Mouse (Mus musculus) hindbrain, embryonic 14.5 days (tissue): ENCODE measurements around the gene Tbx15. TPM values are rescaled to one million over a fixed set of nuclear protein-coding genes. Genes with fewer than 3 reads are reported as not detected.
"Not testable (repeated sequence)": the region's sequence is repeated elsewhere in the genome, so short reads cannot be mapped to it uniquely, and the experiment has no call there.

ENCODE experiments used
- ATAC-seq: fragments of 200-750 bp; cut with Nextera tagmentation; 2 replicates; pipeline ENCODE4 v1.8.0; 2017; ENCODE audit warnings: moderate number of reproducible peaks, mild to moderate bottlenecking, moderate TSS enrichment, moderate library complexity; ENCODE audit not compliant: low FRiP score
- DNase-seq: peaks from one replicate; pipeline ENCODE4 v3.0.0-alpha.2; 2015; ENCODE audit warnings: low spot score
- H3K27ac ChIP-seq: fragments of 300-500 bp; sonication (generic); 2 replicates; pipeline ENCODE4 v1.5.1; 2014; ENCODE audit warnings: mild to moderate bottlenecking, moderate library complexity
- H3K27me3 ChIP-seq: fragments of 300-500 bp; sonication (generic); 2 replicates; pipeline ENCODE4 v1.6.1; 2014; ENCODE audit warnings: mild to moderate bottlenecking, low read length, mixed read lengths; ENCODE audit not compliant: control insufficient read depth, insufficient read depth
- H3K36me3 ChIP-seq: fragments of 300-500 bp; sonication (generic); replicated peaks from 2 replicates; pipeline ENCODE4 v1.6.1; 2014; ENCODE audit not compliant: control insufficient read depth, insufficient read depth
- H3K4me1 ChIP-seq: fragments of 300-500 bp; sonication (generic); replicated peaks from 2 replicates; pipeline ENCODE4 v1.6.1; 2014; ENCODE audit warnings: antibody characterized with exemption, low read length, mixed read lengths; ENCODE audit not compliant: control insufficient read depth, insufficient read depth
- H3K4me2 ChIP-seq: fragments of 300-500 bp; sonication (generic); replicated peaks from 2 replicates; pipeline ENCODE4 v1.6.1; 2014; ENCODE audit warnings: mild to moderate bottlenecking, moderate library complexity
- H3K4me3 ChIP-seq: fragments of 300-500 bp; sonication (generic); replicated peaks from 2 replicates; pipeline ENCODE4 v1.5.1; 2014; ENCODE audit warnings: mild to moderate bottlenecking, low read length
- H3K9ac ChIP-seq: fragments of 300-500 bp; sonication (generic); 2 replicates; pipeline ENCODE4 v1.6.1; 2014
- H3K9me3 ChIP-seq: fragments of 300-500 bp; sonication (generic); 2 replicates; pipeline ENCODE4 v1.6.1; 2016; ENCODE audit warnings: low read length; ENCODE audit not compliant: control insufficient read depth
- WGBS: fragments of 180-500 bp; shearing (Covaris S2); extraction: QIAGEN DNeasy Blood & Tissue Kit; methylation state at CpG from one replicate; pipeline ENCODE4 v1.1.7; 2014; 5-methylcytosine and 5-hydroxymethylcytosine counted together
- polyA plus RNA-seq: library from polyadenylated mRNA; unstranded; fragments of >200 nt; fragmentation: Nextera tagmentation; extraction: Ambion mirVana; gene quantifications from 2 replicates; pipeline ENCODE4 v1.2.1, GENCODE M21; 2014

Gene Tbx15
- polyA plus RNA-seq, 1 experiment from 2014 or later = 0.32 TPM

DNA sequence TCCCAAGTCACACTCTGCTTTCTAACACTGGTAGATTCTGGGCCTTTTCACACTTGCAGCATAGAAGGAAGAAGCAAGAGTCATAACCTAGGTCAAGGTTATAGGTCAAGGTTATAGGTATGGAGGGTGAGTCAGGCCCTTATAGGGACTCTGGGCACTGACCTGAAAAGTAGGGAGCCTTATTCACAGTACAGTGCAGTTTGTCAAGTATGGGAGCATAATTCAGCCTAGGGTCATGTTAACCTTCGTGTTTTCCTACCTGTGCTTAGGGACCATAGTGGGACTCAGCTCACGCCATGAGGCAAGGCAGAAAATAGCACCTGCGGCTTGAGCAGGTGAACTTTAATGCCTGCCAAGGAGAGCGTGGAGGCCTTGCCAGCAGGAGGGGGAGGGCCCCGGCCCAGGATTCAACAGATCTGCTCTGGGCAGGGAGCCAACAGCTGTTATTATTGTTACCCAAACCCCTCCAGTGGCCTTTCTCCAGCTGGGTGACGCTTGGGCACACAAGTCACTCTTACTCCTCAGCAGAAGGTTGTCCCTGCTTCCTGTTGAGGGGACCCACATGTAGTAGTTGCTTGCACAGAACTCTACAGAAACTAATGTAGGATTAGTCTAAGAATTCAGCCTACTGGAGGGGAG, 50.0 kb downstream of the Tbx15 start:
- DNase-seq (peak; percentile 29), ATAC-seq (peak; percentile 73)
- 37% methylated on average over 6 of the region's 6 CpGs for WGBS
- Histone ChIP-seq H3K27ac (no peak overlapping the region), H3K27me3 (no peaks in the 10 kb centered on the region), H3K4me2 (no peak overlapping the region), H3K9me3 (no peaks in the 10 kb centered on the region), H3K9ac (no peak overlapping the region), H3K4me1 (no peaks in the 10 kb centered on the region), H3K4me3 (no peak overlapping the region), H3K36me3 (no peaks in the 10 kb centered on the region)

DNA sequence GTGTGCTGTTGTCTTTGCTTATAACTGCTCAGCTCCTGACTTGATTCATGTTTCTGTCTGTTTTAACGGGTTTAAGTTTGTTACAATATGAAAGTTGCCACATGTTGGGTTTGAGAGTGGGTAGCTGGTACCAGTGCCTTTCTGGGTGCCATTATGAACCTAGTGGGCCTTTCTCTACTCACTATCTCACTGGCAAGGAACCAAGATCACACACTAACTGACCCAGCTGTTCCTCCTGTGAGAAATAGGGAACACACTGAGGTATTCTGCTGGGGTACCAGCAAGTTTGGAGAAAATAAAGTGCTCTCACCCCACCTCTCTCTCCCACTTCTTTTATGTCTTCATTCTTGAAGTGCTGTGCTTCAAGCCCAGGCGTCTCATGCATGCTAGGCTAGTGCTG, 50.7 kb downstream of the Tbx15 start:
- ATAC-seq (no peak), DNase-seq (no peak)
- Histone ChIP-seq H3K4me1 (no peaks in the 10 kb centered on the region), H3K27me3 (no peaks in the 10 kb centered on the region), H3K9me3 (no peaks in the 10 kb centered on the region), H3K4me2 (no peak overlapping the region), H3K4me3 (no peak overlapping the region), H3K27ac (no peak overlapping the region), H3K9ac (no peak overlapping the region), H3K36me3 (no peaks in the 10 kb centered on the region)
- WGBS = 82% methylated on average over 2 of the region's 2 CpGs

DNA sequence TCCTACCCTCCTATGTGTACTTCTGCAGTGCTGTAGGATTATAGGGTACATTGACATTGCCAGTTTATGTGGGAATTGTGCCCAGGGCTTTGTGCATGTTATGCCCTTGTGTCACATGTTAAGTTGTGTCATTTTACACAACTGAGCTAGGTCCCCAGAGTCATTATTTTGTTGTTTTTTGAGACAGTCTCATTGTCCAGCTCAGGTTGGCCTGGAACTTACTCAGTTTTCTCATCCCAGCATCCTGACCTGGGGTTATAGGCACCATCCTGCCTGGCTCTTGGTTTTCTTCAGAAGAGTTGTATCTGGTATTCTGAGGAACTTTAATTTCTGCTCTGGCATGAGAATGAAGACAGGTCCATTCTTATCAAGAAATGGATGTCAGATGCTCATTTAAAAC, 51.2 kb downstream of the Tbx15 start:
- H3K36me3 ChIP-seq = no peaks in the 10 kb centered on the region
- ATAC-seq = no peak
- no peak overlapping the region for H3K4me3 ChIP-seq
- H3K27me3 ChIP-seq = no peaks in the 10 kb centered on the region
- H3K9me3 ChIP-seq = no peaks in the 10 kb centered on the region
- no peak overlapping the region for H3K4me2 ChIP-seq
- no peaks in the 10 kb centered on the region for H3K4me1 ChIP-seq
- H3K9ac ChIP-seq = no peak overlapping the region
- no peak for DNase-seq
- H3K27ac ChIP-seq = no peak overlapping the region

DNA sequence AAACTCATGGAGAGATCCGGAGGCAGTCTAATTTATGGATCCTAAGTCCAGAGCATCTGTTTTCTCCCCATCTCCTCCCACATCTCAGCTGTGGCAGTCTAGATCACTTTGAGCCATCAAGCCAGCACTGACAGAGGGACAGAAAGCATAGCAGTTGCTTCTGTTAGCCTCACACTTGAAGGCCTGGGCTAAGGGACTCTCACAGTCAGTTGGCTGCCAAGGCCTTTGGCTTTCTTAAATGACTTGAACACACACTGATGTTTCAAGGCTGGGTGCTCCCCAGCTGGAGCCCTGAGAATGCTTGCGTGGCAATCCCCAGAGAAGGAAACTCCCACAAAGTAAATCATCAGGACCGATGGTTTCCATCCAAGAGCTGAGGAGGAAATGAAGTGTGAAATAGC, 52.4 kb downstream of the Tbx15 start:
- no peaks in the 10 kb centered on the region for H3K27me3 ChIP-seq
- ATAC-seq (no peak), DNase-seq (no peak)
- H3K9me3 ChIP-seq = no peaks in the 10 kb centered on the region
- no peak overlapping the region for H3K4me3 ChIP-seq
- H3K36me3 ChIP-seq = no peaks in the 10 kb centered on the region
- no peak overlapping the region for H3K9ac ChIP-seq
- H3K27ac ChIP-seq = no peak overlapping the region
- 65% methylated on average over 3 of the region's 3 CpGs for WGBS
- no peak overlapping the region for H3K4me2 ChIP-seq
- no peaks in the 10 kb centered on the region for H3K4me1 ChIP-seq

DNA sequence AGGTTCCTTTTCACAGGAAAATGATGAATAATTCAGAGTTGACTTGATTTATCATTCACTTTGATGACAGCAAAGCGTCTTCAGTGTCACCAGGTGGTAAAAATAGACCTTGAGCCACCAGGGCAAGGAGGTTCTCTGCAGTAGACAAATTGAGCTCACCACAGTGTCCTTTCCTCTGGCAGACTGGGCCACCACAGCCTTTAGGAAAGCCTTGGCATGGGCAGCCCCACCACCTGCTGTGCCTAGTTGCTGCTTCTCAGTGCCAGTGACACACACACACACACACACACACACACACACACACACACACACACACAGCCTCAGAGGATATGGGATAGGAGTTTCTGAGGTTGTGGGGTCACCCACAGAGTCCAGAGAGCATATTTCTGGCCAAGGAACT, 54.0 kb downstream of the Tbx15 start:
- H3K4me3 ChIP-seq, H3K9ac ChIP-seq, H3K4me2 ChIP-seq, H3K36me3 ChIP-seq, H3K4me1 ChIP-seq, DNase-seq, ATAC-seq, H3K27me3 ChIP-seq, H3K9me3 ChIP-seq, H3K27ac ChIP-seq: not testable (repeated sequence)
- 58% methylated on average over 1 of the region's 1 CpGs for WGBS

DNA sequence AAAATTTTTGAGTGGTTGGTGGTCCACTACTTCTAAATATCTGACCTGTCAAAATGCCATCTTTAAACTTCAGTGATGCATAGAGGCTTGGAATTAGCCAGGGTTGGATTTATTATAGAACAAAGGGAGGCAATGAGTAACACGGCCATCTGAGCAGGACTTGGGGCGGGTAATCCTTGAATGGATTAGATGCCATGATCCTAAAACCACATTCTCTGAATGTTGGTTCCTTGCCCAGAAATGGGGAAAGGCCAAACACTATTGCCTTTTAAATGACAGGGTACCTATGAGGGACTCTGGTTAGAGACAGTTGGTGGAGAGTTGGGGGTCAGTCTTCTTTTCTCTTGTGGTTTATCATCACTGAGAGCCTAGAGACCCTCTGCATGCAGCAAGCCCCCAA, 55.1 kb downstream of the Tbx15 start:
- H3K36me3 ChIP-seq = no peaks in the 10 kb centered on the region
- ATAC-seq (no peak), DNase-seq (no peak)
- H3K4me1 ChIP-seq = no peaks in the 10 kb centered on the region
- H3K9ac ChIP-seq = no peak overlapping the region
- H3K4me3 ChIP-seq = no peak overlapping the region
- H3K27ac ChIP-seq = no peak overlapping the region
- H3K27me3 ChIP-seq = no peaks in the 10 kb centered on the region
- no peak overlapping the region for H3K4me2 ChIP-seq
- no peaks in the 10 kb centered on the region for H3K9me3 ChIP-seq
- WGBS = 83% methylated on average over 2 of the region's 2 CpGs

DNA sequence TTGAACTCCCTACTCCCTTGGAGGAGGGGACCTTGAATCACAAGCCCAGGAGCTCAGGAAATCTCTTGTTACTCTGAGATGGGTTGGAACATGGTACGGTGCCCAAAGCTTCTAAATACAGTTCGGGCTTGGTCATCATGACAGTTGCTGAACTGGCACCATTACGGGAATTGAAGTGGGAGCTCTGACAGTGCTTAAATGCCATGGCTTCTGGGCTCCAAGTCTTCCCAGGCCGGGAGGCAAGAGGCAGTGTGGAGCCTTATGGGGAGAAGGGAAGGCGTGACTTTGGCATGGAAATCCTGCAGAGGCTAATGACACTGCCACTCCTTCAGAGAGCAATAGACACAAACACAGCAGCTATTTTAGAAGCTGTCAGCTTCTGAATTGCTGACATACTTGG, 56.0 kb downstream of the Tbx15 start:
- Histone ChIP-seq H3K27me3 (no peaks in the 10 kb centered on the region), H3K4me2 (no peak overlapping the region), H3K4me1 (no peaks in the 10 kb centered on the region), H3K4me3 (no peak overlapping the region), H3K36me3 (no peaks in the 10 kb centered on the region), H3K27ac (no peak overlapping the region), H3K9me3 (no peaks in the 10 kb centered on the region), H3K9ac (no peak overlapping the region)
- ATAC-seq (no peak), DNase-seq (no peak)
- WGBS = 87% methylated on average over 5 of the region's 5 CpGs

DNA sequence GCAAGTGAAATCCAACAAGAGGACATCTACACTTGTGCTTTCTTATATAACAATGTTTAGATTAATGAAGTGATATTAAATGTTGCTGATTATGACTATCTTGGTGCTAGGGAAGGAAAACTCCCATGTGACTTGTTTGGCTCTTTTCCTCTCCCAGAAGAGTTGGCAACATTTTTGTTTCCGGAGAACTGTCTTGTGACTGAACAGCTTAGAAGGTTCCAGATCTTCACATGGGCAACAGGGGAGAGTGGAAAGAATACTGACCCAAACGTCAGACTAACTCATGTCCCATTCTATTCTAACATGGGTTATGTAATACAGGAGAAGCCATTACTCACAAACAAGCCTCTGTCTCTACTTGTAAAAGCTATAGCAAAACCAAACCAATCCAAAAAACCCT, 60.7 kb downstream of the Tbx15 start:
- Histone ChIP-seq H3K4me2 (no peak overlapping the region), H3K4me3 (no peak overlapping the region), H3K36me3 (no peaks in the 10 kb centered on the region), H3K9me3 (no peaks in the 10 kb centered on the region), H3K27ac (no peak overlapping the region), H3K9ac (no peak overlapping the region), H3K27me3 (no peaks in the 10 kb centered on the region), H3K4me1 (no peaks in the 10 kb centered on the region)
- DNase-seq = no peak
- 90% methylated on average over 2 of the region's 2 CpGs for WGBS
- no peak for ATAC-seq

DNA sequence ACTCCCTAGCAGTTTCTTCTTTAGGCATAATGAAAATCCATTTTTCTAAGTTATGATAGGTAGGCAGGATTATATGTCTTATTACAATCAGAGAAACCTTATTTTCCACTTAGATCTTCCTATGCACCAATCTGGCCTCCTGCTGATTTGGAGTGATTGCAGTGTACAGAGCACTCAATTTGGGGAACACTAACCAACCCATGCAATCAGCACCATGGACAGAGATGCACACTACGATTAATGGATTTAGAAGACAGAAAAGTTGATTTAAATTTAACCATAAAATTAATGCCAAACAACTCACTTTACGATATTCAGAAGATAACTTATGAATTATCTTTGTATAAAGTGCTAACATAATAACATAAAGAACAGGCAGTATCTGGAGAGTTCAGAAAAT, 70.7 kb downstream of the Tbx15 start:
- Histone ChIP-seq H3K4me1 (no peaks in the 10 kb centered on the region), H3K4me3 (no peak overlapping the region), H3K9me3 (no peaks in the 10 kb centered on the region), H3K4me2 (no peak overlapping the region), H3K36me3 (no peaks in the 10 kb centered on the region), H3K27me3 (no peaks in the 10 kb centered on the region), H3K27ac (no peak overlapping the region), H3K9ac (no peak overlapping the region)
- ATAC-seq = no peak
- peak; percentile 44 for DNase-seq
- WGBS = 66% methylated on average over 2 of the region's 2 CpGs

DNA sequence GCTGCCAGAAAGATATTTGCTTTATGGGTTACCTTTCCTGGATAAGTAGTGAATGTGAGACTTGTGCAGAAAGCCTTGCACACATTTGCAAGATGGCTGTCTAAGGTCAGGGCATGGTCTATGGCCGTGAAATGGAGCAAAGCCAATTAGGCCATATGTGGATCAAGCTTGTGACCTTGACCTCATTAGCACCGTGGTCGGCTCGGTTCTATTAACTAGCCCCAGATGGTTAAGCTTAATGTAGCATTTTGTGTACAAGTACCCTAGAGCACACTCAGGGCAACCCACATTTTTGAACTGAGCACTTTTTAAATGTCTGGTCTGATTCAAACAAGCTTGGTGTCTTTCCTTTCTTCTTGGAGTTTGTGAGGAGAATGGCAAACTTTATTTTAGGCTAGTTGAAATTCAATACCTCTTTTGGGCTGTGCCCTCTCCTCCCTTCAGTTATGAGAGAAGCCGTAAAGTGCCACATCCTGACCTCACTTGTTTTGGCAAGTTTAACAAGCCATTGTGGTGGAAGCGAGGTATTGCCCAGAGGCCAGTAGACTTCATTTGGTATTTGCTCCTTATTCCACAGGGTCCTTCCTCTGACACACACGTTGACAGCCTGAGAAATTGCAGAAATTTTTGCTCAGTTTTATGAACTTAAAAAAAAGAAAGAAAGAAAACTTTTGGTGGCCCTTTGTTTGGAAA, 71.9 kb downstream of the Tbx15 start:
- ATAC-seq (no peak), DNase-seq (no peak)
- Histone ChIP-seq H3K4me1 (no peaks in the 10 kb centered on the region), H3K4me2 (no peak overlapping the region), H3K9me3 (no peaks in the 10 kb centered on the region), H3K27me3 (no peaks in the 10 kb centered on the region), H3K4me3 (no peak overlapping the region), H3K36me3 (no peaks in the 10 kb centered on the region), H3K9ac (no peak overlapping the region), H3K27ac (no peak overlapping the region)
- 60% methylated on average over 7 of the region's 7 CpGs for WGBS
